Mouse (Mus musculus): ENCODE measurements at regions not wholly inside any gene's neighbourhood (a gene's known extent, or its start where the extent isn't known, plus 50 kb on each side); places are given as distances from the start of the nearest gene placed in this dataset.

GRCm38 (mm10) chr8:18268301-18268700 lies 709.8 kb downstream of the Defb40 start:
- peak; percentile 17 for DNase-seq
- no peak overlapping the region for H3K27ac ChIP-seq
- no peak overlapping the region for H3K4me3 ChIP-seq
- no peak for TF ChIP-seq CTCF (IDR thresholded peaks at IDR 0.05)
- intact Hi-C loops (cut with DNase I) = no loop called here

- H3K27ac ChIP-seq = no peak overlapping the region
- intact Hi-C loops (cut with DNase I) = no loop called here
- no peak for TF ChIP-seq CTCF (IDR thresholded peaks at IDR 0.05)
- no peak overlapping the region for H3K4me3 ChIP-seq
- DNase-seq = no peak
Measured at GRCm38 (mm10) chr8:18258287-18258961, 719.6 kb downstream of the Defb40 start.

DNA sequence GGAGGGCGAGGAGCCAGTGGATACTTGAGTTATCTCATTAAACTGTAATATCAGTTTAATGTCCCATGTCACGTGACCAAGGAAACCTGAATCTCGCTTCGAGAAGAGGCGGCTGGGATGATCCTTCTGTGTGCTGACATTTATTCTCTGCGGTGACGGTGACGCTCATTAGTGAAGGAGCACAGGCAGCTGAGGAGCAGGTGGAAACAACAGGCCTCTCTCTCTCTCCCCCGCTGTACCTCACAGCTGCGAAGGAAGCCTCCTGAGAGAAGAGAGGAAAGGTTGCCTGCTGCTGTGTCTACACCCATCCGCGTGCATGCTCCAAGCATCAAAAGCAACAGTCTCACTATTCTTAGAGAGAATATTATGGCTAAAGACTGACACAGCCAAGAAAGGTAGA lies 731.8 kb downstream of the Defb40 start:
- DNase-seq = no peak
- TF ChIP-seq CTCF (IDR thresholded peaks at IDR 0.05) = no peak
- Histone ChIP-seq H3K27ac (no peak overlapping the region), H3K4me3 (no peak overlapping the region)
- intact Hi-C loops (cut with DNase I) = no loop called here

DNA sequence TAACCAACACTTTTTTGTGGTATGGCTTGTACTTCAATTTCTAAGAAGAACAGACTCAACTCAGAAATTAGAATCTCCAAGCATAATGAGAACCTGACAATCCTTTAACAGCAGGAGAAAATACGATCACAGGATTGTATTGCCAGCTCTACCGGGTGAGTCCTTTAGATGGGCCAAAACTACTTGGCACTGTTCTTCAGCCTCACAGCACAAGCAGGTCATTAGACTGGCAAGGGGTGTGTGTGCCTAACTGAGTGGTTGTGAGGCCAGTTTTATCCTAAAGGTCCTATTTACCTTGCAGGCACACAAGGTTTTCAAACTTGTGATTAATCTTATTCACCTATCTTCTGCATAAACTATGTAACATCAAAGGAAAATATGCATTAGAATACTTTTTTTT lies 760.5 kb downstream of the Defb40 start:
- no peak overlapping the region for H3K27ac ChIP-seq
- H3K4me3 ChIP-seq = no peak overlapping the region
- no peak for DNase-seq
- no peak for TF ChIP-seq CTCF (IDR thresholded peaks at IDR 0.05)
- intact Hi-C loops (cut with DNase I) = no loop called here

GRCm38 (mm10) chr8:18217192-18217591 lies 760.9 kb downstream of the Defb40 start:
- no peak for TF ChIP-seq CTCF (IDR thresholded peaks at IDR 0.05)
- intact Hi-C loops (cut with DNase I) = no loop called here
- Histone ChIP-seq H3K27ac (no peak overlapping the region), H3K4me3 (no peak overlapping the region)
- DNase-seq = no peak

DNA sequence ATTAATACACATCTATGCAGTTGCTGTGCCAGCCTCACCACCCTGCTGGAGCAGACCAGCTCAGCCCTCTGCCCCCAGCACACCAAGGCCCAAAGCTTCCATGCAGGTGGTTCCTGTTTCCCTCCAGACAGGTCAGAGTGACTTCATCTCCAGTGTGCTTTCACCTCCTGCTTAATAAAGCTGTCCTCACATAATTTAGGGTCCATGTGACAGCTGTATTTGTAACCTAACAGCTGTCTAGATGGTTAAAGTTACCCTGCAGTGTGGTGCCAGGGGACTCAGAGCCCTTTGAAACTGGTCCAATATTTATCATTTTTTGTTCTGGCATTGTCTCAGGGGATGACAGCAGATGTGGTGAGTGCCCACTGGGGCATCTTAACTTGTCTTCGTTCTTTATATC lies 761.5 kb downstream of the Defb40 start:
- intact Hi-C loops (cut with DNase I) = no loop called here
- no peak for TF ChIP-seq CTCF (IDR thresholded peaks at IDR 0.05)
- Histone ChIP-seq H3K4me3 (no peak overlapping the region), H3K27ac (no peak overlapping the region)
- no peak for DNase-seq

DNA sequence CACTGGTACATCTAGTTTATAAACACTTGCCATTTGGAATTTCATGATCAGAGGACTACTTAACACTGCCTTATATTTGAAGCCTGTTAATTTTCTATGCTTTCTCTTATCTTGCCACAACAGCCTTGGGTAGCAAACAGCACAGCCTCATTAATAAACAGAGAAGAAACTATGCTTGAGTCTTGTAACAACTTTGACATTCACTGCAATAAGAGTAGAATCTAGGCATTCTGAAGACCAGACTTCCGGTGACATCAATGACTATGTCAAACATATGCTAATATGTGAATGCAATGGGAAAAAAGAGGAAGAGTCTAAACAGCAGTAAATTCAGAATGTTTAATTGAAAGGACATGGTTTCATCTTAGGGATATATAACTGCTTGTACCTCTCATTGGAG lies 768.0 kb downstream of the Defb40 start:
- DNase-seq = no peak
- TF ChIP-seq CTCF (IDR thresholded peaks at IDR 0.05) = no peak
- Histone ChIP-seq H3K27ac (no peak overlapping the region), H3K4me3 (no peak overlapping the region)
- intact Hi-C loops (cut with DNase I) = no loop called here

- no peak for TF ChIP-seq CTCF (IDR thresholded peaks at IDR 0.05)
- DNase-seq = no peak
- H3K27ac ChIP-seq = no peak overlapping the region
- H3K4me3 ChIP-seq = no peak overlapping the region
- intact Hi-C loops (cut with DNase I) = no loop called here
Measured at GRCm38 (mm10) chr8:18208658-18209057, 769.4 kb downstream of the Defb40 start.

DNA sequence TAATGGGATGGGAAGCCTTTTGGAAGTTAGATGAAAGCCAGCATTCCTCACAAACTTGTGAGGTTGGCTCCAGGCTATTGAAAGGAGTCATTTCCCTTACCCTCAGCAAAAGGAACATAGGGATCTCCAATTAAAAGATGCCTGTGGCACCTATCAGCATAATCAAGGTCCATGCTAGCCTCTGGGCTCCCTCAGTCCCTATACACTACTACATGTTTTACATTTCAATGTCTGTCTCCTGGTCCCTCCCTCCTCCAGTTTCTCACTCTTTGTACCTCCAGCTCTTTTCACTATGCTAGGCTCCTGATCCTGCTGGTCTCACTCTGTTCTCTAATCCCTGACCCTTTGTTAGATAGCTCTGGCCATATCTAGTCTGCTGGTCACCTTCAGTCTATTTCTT lies 790.6 kb downstream of the Defb40 start:
- intact Hi-C loops (cut with DNase I) = no loop called here
- TF ChIP-seq CTCF (IDR thresholded peaks at IDR 0.05) = no peak
- no peak overlapping the region for H3K4me3 ChIP-seq
- DNase-seq = no peak
- no peak overlapping the region for H3K27ac ChIP-seq

DNA sequence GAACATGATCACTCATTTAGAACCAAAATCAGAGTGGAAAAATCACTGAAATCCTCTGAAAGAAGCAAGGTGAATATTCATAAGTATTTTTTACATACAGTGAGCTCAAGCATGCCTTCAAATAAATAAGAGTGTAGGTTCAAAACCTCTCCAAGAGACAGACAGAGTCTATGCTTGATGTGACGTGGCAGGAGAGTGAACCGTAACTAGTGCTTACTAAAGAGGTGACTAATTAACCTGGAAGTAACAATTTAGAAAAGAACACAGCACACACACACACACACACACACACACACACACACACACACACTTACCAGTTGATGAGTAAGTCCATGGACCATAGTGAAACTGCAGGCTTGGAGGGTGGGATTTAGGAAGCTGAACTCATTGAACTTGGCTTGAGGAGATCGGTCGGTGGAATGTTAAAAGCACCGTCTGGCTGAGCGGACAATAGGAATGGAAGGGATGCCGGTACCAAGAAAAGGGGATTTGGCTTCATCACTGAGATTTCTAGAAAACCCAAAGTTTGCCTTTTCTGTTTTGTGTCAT lies 802.4 kb downstream of the Defb40 start:
- Histone ChIP-seq H3K27ac (no peak overlapping the region), H3K4me3 (no peak overlapping the region)
- intact Hi-C loops (cut with DNase I) = no loop called here
- TF ChIP-seq CTCF (IDR thresholded peaks at IDR 0.05) = no peak
- no peak for DNase-seq

DNA sequence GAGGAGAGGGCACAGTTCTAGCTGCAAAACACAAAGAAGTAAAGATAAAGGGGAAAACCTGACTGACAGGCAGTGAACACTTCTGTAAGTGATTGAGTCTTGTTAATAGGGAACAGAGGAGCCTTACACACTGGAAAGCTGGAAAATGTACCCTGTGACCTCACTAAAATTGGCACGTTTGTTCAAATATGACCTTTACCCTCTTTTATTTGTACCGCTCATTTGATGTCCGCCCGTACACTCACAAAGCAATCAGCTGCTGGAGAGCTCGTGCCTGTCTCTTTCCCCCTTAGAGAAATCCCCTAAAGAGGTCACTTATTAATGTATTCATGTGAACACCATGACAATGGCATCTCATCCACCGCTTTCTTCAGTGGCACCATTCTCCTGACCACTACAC lies 819.4 kb downstream of the Defb40 start:
- intact Hi-C loops (cut with DNase I) = no loop called here
- no peak for TF ChIP-seq CTCF (IDR thresholded peaks at IDR 0.05)
- H3K27ac ChIP-seq = no peak overlapping the region

DNA sequence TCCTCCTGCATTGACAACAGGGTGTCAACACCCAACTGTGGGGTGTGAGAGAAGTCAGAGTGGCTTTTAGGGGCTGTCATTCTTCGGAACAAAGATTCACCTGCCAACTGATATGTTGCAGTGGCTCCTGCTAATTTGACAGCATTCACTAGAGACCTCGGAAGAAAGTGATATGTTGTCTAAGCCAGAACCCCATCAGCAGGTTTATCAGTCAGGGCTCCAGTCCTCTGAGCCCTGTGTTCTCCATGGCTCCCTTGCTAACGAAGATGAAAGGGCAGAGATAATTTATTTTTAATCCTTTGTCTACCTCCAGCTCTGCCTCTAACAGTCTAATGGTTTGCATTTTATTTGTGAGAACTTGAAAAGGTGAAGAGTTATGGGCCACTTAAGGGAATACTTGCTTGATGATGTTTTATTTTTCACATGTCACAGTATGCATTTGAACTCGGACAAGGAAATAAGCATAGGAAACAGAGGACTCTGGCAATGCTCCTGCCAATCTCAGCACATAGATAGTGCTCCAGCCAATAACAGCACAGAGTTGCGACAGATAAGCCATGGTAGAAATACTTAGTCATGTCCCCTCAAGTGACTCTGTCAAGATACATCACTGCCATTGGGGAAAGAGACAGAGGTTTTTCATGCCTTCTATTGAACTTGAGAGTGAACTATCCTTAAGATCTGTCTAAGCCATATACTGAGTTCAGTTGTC lies 862.6 kb downstream of the Defb40 start:
- TF ChIP-seq CTCF (IDR thresholded peaks at IDR 0.05) = no peak
- intact Hi-C loops (cut with DNase I) = no loop called here
- no peak for DNase-seq
- H3K27ac ChIP-seq = no peak overlapping the region
- no peak overlapping the region for H3K4me3 ChIP-seq

More for the DNA sequence above, 819.4 kb downstream of the Defb40 start:
- DNase-seq = no peak
- H3K4me3 ChIP-seq = no peak overlapping the region

DNA sequence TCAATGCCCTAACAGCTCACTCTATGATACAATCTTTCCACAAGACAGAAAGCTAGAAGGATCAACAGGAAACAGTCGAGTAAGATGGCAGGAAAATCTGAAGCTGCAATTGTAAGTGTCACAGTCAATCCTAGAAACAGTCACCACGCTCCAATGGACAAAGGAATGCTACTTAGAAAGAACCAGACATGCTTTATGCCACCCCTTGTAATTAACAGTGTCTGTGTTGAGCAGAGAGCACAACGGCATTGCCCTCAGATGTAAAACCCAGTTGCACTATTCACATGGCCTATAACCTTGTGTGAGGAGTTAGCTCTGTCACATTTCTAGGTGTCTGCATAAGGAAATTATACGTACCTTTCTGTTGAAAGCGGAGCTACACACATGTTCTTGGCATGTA lies 864.8 kb downstream of the Defb40 start:
- intact Hi-C loops (cut with DNase I) = no loop called here
- DNase-seq = no peak
- Histone ChIP-seq H3K4me3 (no peak overlapping the region), H3K27ac (no peak overlapping the region)
- TF ChIP-seq CTCF (IDR thresholded peaks at IDR 0.05) = no peak

DNA sequence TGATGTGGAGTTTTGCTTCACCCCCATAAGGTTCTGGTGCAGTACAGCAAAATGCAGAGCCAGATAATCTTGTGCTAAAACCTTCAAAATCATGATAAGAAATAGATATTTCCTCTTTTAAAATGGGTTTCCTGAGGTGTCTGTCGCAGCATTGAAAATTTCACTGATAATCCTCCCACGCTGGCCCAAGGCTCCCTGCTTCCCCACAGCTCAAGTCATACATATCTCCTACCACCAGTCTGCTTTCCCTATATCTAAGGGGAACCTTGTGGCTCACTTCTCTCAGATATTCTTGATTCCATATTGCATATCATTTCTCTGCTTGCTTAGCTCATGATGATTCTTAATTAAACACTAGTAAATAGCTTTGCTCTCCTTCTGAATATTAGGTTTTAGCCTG lies 868.6 kb downstream of the Defb40 start:
- intact Hi-C loops (cut with DNase I) = no loop called here
- TF ChIP-seq CTCF (IDR thresholded peaks at IDR 0.05) = no peak
- H3K4me3 ChIP-seq = no peak overlapping the region
- no peak for DNase-seq
- H3K27ac ChIP-seq = no peak overlapping the region
